Mouse (Mus musculus): Measurements from ENCODE around the gene Ublcp1. TPM values are rescaled to one million over a fixed set of nuclear protein-coding genes. Genes with fewer than 3 reads are reported as not detected.

Ublcp1 gene
- total RNA-seq, 2 experiments from 2014 or later: 24.6 to 30.2 TPM

- no peak for DNase-seq
- intact Hi-C loops (cut with DNase I): no loop called here
- Histone ChIP-seq H3K4me3 (no peak overlapping the region), H3K27ac (no peak overlapping the region)
- no peak for TF ChIP-seq CTCF (IDR thresholded peaks at IDR 0.05)
Observed at GRCm38 (mm10) chr11:44425626-44426025, 44.7 kb downstream of the Ublcp1 start.

- no peak for TF ChIP-seq CTCF (IDR thresholded peaks at IDR 0.05)
- no peak overlapping the region for H3K27ac ChIP-seq
- intact Hi-C loops (cut with DNase I): no loop called here
- no peak overlapping the region for H3K4me3 ChIP-seq
- no peak for DNase-seq
Observed at GRCm38 (mm10) chr11:44425006-44425405, 45.3 kb downstream of the Ublcp1 start.

GRCm38 (mm10) chr11:44423955-44424354, 46.3 kb downstream of the Ublcp1 start:
- DNase-seq: no peak
- TF ChIP-seq CTCF (IDR thresholded peaks at IDR 0.05): no peak
- intact Hi-C loops (cut with DNase I): no loop called here
- no peak overlapping the region for H3K4me3 ChIP-seq
- H3K27ac ChIP-seq: no peak overlapping the region

GRCm38 (mm10) chr11:44423261-44423660, 47.0 kb downstream of the Ublcp1 start:
- DNase-seq: no peak
- H3K4me3 ChIP-seq: no peak overlapping the region
- no peak for TF ChIP-seq CTCF (IDR thresholded peaks at IDR 0.05)
- H3K27ac ChIP-seq: no peak overlapping the region
- intact Hi-C loops (cut with DNase I): no loop called here

GRCm38 (mm10) chr11:44422337-44423111, 47.8 kb downstream of the Ublcp1 start:
- no peak for DNase-seq
- intact Hi-C loops (cut with DNase I): no loop called here
- TF ChIP-seq CTCF (IDR thresholded peaks at IDR 0.05): no peak
- no peak overlapping the region for H3K4me3 ChIP-seq
- no peak overlapping the region for H3K27ac ChIP-seq

GRCm38 (mm10) chr11:44417403-44417802, 52.9 kb downstream of the Ublcp1 start:
- Histone ChIP-seq H3K4me3 (no peak overlapping the region), H3K27ac (no peak overlapping the region)
- no peak for TF ChIP-seq CTCF (IDR thresholded peaks at IDR 0.05)
- intact Hi-C loops (cut with DNase I): no loop called here
- DNase-seq: no peak

GRCm38 (mm10) chr11:44414605-44415004, 55.7 kb downstream of the Ublcp1 start:
- DNase-seq: no peak
- Histone ChIP-seq H3K4me3 (no peak overlapping the region), H3K27ac (no peak overlapping the region)
- TF ChIP-seq CTCF (IDR thresholded peaks at IDR 0.05): no peak
- intact Hi-C loops (cut with DNase I): no loop called here

GRCm38 (mm10) chr11:44413371-44413770, 56.9 kb downstream of the Ublcp1 start:
- TF ChIP-seq CTCF (IDR thresholded peaks at IDR 0.05): no peak
- no peak for DNase-seq
- H3K4me3 ChIP-seq: no peak overlapping the region
- H3K27ac ChIP-seq: no peak overlapping the region
- intact Hi-C loops (cut with DNase I): no loop called here

- Histone ChIP-seq H3K27ac (no peak overlapping the region), H3K4me3 (no peak overlapping the region)
- no peak for DNase-seq
- no peak for TF ChIP-seq CTCF (IDR thresholded peaks at IDR 0.05)
- intact Hi-C loops (cut with DNase I): no loop called here
Observed at GRCm38 (mm10) chr11:44412276-44412675, 58.0 kb downstream of the Ublcp1 start.

- Histone ChIP-seq H3K27ac (no peak overlapping the region), H3K4me3 (no peak overlapping the region)
- DNase-seq: no peak
- no peak for TF ChIP-seq CTCF (IDR thresholded peaks at IDR 0.05)
- intact Hi-C loops (cut with DNase I): no loop called here
Observed at GRCm38 (mm10) chr11:44410413-44410812, 59.9 kb downstream of the Ublcp1 start.

- no peak overlapping the region for H3K27ac ChIP-seq
- H3K4me3 ChIP-seq: no peak overlapping the region
- no peak for DNase-seq
- TF ChIP-seq CTCF (IDR thresholded peaks at IDR 0.05): no peak
- intact Hi-C loops (cut with DNase I): no loop called here
Observed at GRCm38 (mm10) chr11:44408626-44409025, 61.7 kb downstream of the Ublcp1 start.

- no peak overlapping the region for H3K4me3 ChIP-seq
- TF ChIP-seq CTCF (IDR thresholded peaks at IDR 0.05): no peak
- no peak overlapping the region for H3K27ac ChIP-seq
- intact Hi-C loops (cut with DNase I): no loop called here
- DNase-seq: no peak
Observed at GRCm38 (mm10) chr11:44406457-44406856, 63.8 kb downstream of the Ublcp1 start.

- no peak for TF ChIP-seq CTCF (IDR thresholded peaks at IDR 0.05)
- Histone ChIP-seq H3K4me3 (no peak overlapping the region), H3K27ac (no peak overlapping the region)
- intact Hi-C loops (cut with DNase I): no loop called here
- no peak for DNase-seq
Observed at GRCm38 (mm10) chr11:44405961-44406360, 64.3 kb downstream of the Ublcp1 start.

GRCm38 (mm10) chr11:44405113-44405512, 65.2 kb downstream of the Ublcp1 start:
- H3K4me3 ChIP-seq: no peak overlapping the region
- H3K27ac ChIP-seq: no peak overlapping the region
- no peak for DNase-seq
- no peak for TF ChIP-seq CTCF (IDR thresholded peaks at IDR 0.05)
- intact Hi-C loops (cut with DNase I): no loop called here

Small RNA genes within 50 kb of the gene (microRNA-seq; reads per million reads assigned to microRNA genes)
- not detected for gene Gm22121

Other genes starting within 250 kb of the Ublcp1 start
- gene Il12b, start 70.4 kb downstream of the Ublcp1 start, total RNA-seq (2021): not detected
- gene Rnf145, start 48.5 kb upstream of the Ublcp1 start, total RNA-seq (2021): 1 to 10 TPM; 6.0 to 7.3 TPM
- gene Ebf1, start 146.8 kb upstream of the Ublcp1 start, total RNA-seq (2021): 10 to 100 TPM in 1 of 2 experiments, 1 to 10 TPM in 1; 9.4 to 10.3 TPM